Mouse (Mus musculus): Measurements from ENCODE around the gene Ccdc63.
A peak's percentile ranks its signal among the peaks of the same experiment; 100 is the strongest.
"Not testable (repeated sequence)": the region's sequence is repeated elsewhere in the genome, so short reads cannot be mapped to it uniquely, and the experiment has no call there.

Gene Ccdc63

DNA sequence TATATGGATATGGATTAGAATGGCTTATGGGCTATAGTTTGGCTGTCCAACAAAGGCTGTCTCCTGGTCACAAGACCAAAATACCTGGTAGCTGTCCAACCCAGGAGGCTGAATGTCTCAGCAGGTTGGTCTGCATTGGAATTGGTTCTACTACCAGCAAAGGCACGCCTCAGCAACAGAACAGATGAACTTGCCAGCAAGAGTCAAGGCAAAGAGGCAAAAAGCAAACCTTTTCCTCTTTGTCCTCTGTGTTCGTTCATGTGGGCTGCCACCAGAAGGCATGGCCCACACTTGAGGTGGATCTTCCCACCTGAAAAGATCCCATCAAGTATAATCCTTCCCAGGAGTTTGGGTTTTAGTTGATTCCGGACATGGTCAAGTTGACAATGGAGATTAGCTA is at the start of gene Ccdc63:
TSS of gene Ccdc63 (minus strand) at position 101 of the 400 bp plus-strand sequence.
- no peak for DNase-seq (ENCODE audit: low spot score)

- DNase-seq (ENCODE audit: low spot score), result no peak
Observed at GRCm38 (mm10) chr5:122189115-122189514, 48.5 kb upstream of the Ccdc63 start.

DNA sequence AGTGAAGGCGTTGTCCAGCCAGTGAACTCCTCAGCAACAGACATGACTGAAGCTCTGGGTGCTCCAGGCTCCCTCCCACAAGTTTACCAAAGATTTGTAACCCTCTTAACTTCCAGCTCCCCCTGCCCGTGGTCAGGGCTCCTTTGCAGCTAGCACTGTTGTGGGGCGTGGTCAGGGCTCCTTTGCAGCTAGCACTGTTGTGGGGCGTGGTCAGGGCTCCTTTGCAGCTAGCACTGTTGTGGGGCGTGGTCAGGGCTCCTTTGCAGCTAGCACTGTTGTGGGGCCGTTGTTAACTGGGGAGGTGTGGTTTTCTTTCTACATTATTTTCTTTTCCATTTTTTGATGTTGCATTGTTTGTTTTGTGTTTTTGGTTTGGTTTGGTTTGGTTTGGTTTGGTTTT is 44.2 kb upstream of the Ccdc63 start:
- not testable (repeated sequence) for DNase-seq (ENCODE audit: low spot score)

- DNase-seq (ENCODE audit: low spot score), result no peak
Observed at GRCm38 (mm10) chr5:122184283-122184806, 43.7 kb upstream of the Ccdc63 start.

DNA sequence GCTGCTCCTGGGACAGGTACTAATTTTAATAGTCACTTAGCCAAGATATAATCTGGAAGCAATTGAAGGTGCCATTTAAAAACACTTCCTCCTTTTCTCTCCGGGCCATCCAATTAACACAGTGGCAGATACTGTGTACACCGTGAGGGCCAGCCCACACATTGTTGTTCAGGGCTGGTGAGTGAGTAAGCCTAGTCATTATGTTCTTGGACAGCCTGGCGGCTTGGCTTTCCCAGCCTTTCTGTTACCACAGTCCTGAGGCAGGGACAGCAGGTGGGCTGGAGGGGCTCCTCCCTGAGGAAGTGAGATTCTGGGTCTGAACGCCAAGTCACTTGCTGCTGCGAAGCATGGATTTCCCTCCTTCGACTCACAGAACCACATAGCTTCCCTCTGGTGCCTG is 39.0 kb upstream of the Ccdc63 start:
- DNase-seq (ENCODE audit: low spot score), result no peak

DNA sequence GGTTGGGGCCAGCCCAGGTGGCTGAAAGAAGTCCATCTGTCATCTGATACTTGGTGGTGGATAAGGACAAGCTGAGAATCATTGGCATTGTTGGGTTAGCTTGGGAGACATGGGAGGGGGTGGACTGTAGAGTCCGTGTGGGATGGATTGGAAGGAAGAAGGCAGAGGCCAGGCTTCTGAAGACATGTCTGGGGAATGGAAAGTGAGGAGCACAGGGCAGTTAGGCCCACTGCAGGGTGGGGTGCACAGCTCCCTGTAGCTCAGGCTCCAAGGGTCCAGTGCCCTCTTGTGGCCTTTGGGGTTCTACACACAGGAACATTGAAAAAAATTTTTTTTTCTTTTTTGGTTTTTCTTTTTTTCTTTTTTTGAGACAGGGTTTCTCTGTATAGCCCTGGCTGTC is 35.8 kb upstream of the Ccdc63 start:
- DNase-seq (ENCODE audit: low spot score), result peak; percentile 72

DNA sequence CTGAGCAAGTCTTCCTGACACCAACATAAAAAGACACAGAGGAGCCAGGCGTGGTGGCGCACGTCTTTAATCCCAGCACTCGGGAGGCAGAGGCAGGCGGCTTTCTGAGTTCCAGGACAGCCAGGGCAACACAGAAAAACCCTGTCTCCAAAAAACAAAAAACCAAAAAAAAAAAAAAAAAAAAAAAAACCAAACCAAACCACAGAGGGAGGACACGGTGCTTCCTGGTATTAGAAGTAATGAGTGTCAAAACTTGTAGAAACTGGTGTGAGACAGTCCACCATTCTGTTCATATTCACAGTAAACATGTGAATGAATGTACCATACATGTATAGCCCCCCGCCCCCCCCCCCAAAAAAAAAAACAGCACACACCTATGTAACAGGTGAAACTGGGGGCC is 35.3 kb upstream of the Ccdc63 start:
- DNase-seq (ENCODE audit: low spot score), result no peak

DNA sequence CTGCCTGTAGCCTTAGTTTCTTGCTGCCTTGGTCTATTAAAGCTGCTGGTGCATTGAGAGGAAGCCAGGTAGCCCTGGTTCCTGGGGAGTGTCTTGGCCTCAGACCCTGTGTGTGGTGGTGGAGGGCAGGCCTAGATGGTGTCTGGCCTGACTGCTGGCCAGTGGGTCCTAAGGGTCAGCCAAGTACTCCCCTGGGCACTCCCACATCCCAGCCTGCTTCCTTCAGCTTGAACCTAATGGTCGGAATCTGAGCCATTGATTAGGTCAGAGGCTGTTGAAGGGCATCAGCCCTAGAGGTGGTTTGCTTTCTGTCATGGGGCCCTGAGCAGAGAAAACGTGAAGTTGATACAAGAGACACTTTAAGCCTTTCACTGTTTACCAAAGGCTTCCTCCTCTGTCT is 34.8 kb upstream of the Ccdc63 start:
- no peak for DNase-seq (ENCODE audit: low spot score)

- DNase-seq (ENCODE audit: low spot score), result no peak
Observed at GRCm38 (mm10) chr5:122171058-122171457, 30.4 kb upstream of the Ccdc63 start.

DNA sequence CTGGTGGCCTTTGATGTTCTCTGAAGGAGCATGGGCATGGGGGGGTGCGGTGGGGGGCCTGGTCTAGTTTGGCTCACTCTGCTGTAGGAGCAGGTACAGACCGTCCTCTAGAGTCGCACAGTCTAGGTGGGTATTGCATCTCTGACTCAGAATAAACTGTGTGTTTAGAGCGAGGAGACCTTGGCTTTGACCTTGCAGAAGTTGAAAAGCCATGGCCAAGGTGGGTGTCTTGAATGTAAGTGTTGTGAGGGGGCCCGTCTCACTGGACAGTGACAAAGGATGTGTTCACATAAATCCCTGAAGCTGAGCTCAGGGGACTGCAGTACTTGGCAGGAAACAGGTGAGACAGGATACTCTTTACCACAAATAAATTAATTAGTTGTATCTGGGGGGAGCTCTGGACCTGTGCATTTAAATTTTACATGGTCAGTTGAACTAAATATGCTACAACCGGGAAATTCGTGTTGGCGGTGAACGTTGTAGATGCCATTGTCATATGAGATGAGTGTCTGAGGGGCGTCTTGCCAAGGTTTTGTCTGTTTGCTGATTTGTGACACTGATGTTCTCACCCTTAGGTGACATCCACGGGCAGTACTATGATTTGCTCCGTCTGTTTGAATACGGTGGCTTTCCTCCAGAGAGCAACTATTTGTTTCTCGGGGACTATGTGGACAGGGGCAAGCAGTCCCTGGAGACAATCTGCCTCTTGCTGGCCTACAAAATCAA is 27.9 kb upstream of the Ccdc63 start:
- no peak for DNase-seq (ENCODE audit: low spot score)

- DNase-seq (ENCODE audit: low spot score), result no peak
Observed at GRCm38 (mm10) chr5:122166636-122167161, 26.1 kb upstream of the Ccdc63 start.

DNA sequence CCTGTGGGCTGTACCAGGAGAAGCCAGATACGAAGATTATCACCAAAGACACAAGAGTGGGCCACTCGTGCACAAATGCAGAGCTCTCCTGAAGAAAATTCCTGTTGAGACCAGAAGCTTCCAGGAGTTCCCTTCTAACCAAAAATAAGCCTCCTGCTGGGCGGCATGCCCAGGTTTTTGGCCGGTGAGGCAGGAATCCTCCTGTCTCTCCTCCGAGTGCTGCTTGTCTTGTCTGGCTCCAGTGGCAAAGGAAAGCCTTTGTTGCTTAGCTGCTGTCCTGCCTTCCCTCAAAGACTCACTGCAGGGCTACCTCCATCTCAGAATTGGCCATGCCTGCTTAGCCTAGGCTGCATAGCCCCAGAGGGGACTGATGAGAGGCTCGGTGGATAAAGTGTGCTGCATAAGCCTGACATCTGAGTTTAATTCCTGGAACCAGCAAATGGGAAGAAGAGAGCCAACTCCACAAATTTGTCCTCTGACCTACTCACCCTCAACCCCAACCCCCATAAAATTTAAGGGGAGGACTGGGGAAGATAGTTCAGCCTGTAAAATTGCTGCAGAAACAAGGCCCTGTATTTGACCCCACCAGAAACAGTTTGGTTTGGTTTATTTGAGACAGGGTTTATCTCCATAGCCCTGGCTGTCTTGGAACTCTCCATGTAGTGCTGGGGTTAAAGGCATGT is 24.8 kb upstream of the Ccdc63 start:
- DNase-seq (ENCODE audit: low spot score), result no peak

DNA sequence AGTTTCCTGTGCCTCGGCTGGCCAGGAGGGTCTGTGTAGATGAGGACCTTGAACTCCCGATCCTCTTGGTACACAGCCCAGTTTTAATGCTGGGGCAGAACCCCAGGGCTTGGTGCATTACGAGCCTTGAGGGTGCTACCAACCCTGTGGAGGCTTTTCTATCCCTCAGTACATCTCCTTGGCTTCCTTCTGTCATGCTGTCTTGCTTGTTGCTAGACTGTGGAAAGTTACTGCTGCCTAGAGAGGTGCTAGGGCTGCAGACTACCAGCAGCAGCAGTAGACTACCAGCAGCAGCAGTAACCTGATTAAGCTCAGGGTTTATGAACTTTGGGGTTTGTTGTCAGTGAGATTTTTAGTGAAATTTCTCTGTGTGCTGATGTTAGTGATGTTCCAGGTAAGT is 23.4 kb upstream of the Ccdc63 start:
- no peak for DNase-seq (ENCODE audit: low spot score)

GRCm38 (mm10) chr5:122163194-122163593 is 22.6 kb upstream of the Ccdc63 start:
- DNase-seq (ENCODE audit: low spot score), result no peak

DNA sequence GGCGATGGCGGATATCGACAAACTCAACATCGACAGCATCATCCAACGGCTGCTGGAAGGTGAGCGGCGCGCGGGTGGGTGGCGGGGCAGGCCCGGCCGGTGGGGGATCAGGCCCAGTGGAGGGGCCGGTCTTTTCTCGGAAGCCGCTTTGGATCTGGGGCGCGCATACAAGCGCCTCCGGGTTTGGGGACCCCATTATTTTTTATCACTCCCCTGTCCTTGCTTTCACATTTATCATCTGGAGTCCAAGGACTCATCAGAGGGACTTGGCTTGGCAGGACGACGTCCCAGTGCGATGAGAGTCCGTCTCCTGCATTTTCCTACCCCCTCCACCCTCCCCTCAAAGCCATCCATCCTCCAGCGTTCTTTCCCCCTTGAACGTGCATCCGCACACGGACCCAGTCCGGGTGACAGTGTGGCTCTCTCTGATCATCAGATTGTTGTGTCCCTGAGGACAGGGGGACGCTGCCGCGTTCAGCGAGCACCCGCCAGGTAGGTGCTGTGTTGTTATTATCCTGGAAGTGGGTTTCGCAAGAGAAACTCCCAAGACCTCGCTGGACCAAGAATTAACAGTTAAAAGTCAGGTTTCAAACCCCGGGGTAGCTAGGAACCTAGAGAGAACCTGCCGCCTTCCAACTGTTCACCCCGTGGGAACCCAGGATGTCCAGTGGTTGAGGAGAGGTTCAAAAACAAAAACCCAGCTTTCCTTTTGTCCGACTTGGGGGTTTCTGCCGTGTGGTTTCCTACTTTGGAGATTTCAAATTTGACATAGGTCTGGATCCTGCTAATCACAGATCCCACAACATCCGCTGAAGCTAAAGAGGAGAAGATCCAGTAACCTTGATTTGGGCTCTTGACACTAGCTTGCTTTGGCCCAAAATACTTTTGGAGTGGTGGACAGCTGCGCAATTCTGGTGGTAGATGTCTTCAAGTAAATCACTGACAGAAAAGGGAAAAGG is 18.2 kb upstream of the Ccdc63 start:
- no peak for DNase-seq (ENCODE audit: low spot score)

- DNase-seq (ENCODE audit: low spot score), result peak; percentile 97
Observed at GRCm38 (mm10) chr5:122157827-122158381, 17.3 kb upstream of the Ccdc63 start, which contains the start of gene Ppp1cc. TSS of gene Ppp1cc (plus strand) at chr5:122158278.

DNA sequence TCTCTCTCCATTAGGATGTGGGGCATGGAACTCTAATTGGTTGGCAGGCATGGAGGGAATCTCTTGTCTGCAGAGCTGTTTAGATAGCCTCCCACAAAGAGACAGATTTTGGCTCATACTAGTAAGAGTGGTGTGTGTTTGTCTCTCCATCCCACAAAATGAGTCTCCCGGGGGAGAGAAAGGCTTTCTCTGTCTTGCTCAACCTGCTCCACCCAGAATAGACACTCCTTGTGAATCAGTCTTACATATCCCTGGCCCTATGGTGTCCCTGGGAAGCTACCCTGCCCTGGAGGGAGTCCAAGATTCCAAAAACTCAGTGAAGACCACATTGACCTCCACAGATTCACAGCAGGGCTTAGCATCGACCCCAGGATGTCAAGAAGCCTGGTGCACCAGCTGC is 15.9 kb upstream of the Ccdc63 start:
- DNase-seq (ENCODE audit: low spot score), result no peak

GRCm38 (mm10) chr5:122155613-122156012 is 15.0 kb upstream of the Ccdc63 start:
- no peak for DNase-seq (ENCODE audit: low spot score)

DNA sequence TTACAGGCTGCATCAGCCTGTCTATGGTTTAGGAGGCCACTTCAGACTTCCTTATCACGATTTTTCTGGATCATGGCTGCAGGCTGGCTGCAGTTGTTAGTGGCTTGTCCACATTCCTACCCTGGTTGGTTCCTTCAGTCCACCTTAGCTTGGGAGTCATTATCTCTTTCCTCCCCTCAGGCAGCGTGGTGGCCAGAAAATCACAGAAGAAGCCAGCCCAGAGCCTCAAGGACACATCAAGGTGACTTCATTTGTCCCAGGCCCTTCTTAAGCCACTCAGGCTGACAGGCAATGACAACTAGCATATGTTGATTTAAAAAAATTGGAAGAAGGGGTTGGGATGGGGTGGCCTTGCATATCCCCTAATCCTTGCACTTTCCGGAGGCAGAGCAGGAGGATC is 14.2 kb upstream of the Ccdc63 start:
- no peak for DNase-seq (ENCODE audit: low spot score)

DNA sequence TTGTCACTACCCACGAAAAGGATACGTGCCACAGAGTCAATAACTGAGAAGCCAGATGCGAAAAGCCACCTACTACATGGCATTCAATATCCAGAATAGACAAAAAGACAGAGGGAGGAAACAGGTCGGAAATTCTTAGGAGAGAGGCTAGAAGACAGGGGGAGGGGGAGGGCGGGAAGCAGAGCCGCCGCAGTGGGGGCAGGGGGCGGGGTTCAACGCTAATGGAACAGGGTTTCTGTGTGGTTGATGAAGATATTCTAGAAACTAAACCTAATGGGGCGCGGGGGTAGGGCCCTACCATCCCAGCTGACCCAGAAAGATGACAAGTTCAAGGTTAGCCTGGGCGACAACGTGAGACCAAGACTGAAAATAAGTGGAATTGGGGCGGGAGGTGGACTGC is 13.4 kb upstream of the Ccdc63 start:
- no peak for DNase-seq (ENCODE audit: low spot score)

- DNase-seq (ENCODE audit: low spot score), result not testable (repeated sequence)
Observed at GRCm38 (mm10) chr5:122152508-122152907, 11.9 kb upstream of the Ccdc63 start.

DNA sequence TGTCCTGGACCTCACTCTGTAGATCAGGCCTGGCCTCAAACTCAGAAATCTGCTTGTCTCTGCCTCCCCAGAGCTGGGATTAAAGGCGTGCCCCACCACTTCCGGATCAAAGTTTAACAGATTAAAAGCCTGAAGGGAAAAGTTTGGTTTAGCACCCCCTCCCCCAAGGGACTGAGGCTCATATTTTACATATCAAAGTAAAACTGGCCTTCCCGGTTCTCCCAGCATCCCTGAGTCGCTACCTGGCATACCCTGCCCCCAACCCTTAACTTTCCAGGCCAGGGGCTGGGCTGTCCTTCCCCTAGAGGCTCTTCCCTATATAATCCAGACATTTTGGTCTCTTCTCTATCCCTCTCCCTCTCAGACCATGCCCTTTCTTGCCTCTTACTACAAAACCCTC is 8.6 kb upstream of the Ccdc63 start:
- DNase-seq (ENCODE audit: low spot score), result no peak

All from retina, embryonic 14.5 days (tissue).